In the genomic region with DNA sequence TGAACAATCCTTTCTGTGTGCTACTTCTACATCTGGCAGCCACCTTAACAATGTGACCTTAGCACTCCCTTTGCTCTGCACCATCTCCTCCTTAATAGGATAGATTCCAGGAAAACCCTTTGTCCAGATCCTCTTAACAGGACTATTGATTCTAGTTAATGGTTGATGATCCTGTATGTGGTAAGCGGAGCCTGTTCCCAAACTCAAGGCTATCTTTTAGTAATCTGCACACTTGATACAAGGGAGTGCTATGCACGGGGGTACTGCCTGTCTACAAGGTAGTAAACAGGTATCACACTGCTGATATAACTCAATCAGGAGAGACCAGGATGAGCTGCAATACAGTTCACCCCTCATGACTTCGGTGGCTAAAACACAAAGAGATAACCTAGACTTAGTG, we compare ENCODE assay signal across 27 mouse cellular contexts.
DNase-seq lines count a peak whose midpoint lies in the region; ATAC-seq and TF ChIP-seq lines count a peak whose summit lies in the region.
"Had no signal": no experiment of that assay in that cellular context is flagged by ENCODE, and none has a peak within 500 bp of the region (broad histone marks: within the 10 kb centered on the region; RNA-seq: fewer than 3 reads in every experiment).

No protein-coding gene starts in this region.

- no peaks in the 10 kb centered on the region for H3K36me3 ChIP-seq in kidney, adult 2 months (ENCODE audit: control insufficient read depth, insufficient read depth, low read length)
- H3K36me3 ChIP-seq in liver, embryonic 12.5 days: no peaks in the 10 kb centered on the region
- H3K36me3 ChIP-seq in liver, embryonic 14.5 days (replicated peaks; ENCODE audit: control insufficient read depth, insufficient read depth, low read depth): no peaks in the 10 kb centered on the region
- no peaks in the 10 kb centered on the region for H3K36me3 ChIP-seq in liver, embryonic 16.5 days (ENCODE audit: control insufficient read depth, insufficient read depth)
- H3K36me3 ChIP-seq: forebrain, embryonic 10.5 days; heart, embryonic 12.5 days; heart, embryonic 15.5 days had no signal

- no peak for TF ChIP-seq POLR2A in kidney, adult 2 months (IDR thresholded peaks at IDR 0.05; ENCODE audit: low read depth, low read length)

- peak; percentile 25 for DNase-seq in kidney, adult 2 months
- DNase-seq in kidney, postnatal 10 days: no peak
- DNase-seq in liver: no peak
- DNase-seq in liver, embryonic 14.5 days (ENCODE audit: low read depth in 3 of 3, low spot score in 3 of 3): no peak
- no peak for DNase-seq in neural tube, embryonic 10.5 days (ENCODE audit: extremely low spot score, low spot score)
- DNase-seq in embryo, embryonic 9.5 days (ENCODE audit: extremely low spot score): no peak
- DNase-seq: adrenal gland, adult 8-10 months; adrenal gland, postnatal 25 days; cerebellum, adult 11-12 months; cerebellum, adult 8-10 months; cerebellum, postnatal 10 days; cerebellum, postnatal 36 days; embryo, embryonic 11 days; gastrocnemius, postnatal 10 days; gastrocnemius, postnatal 36 days; heart, postnatal 10 days; heart, postnatal 36 days had no signal

- no peak overlapping the region for H3K4me2 ChIP-seq in liver, embryonic 12.5 days
- H3K4me2 ChIP-seq in liver, embryonic 14.5 days (ENCODE audit: low read depth): no peak overlapping the region
- H3K4me2 ChIP-seq in liver, embryonic 16.5 days (ENCODE audit: low read depth, low read length): no peak overlapping the region
- H3K4me2 ChIP-seq: forebrain, embryonic 13.5 days; heart, embryonic 12.5 days; heart, embryonic 15.5 days; hindbrain, embryonic 13.5 days had no signal

- H3K27ac ChIP-seq in kidney, adult 2 months (ENCODE audit: insufficient read depth, low read depth, low read length): no peak overlapping the region
- H3K27ac ChIP-seq in liver, embryonic 12.5 days: no peak overlapping the region
- no peak overlapping the region for H3K27ac ChIP-seq in liver, embryonic 14.5 days
- H3K27ac ChIP-seq in liver, embryonic 16.5 days (ENCODE audit: low read length): peak overlapping the region; percentile 43
- H3K27ac ChIP-seq: forebrain, embryonic 10.5 days; forebrain, embryonic 13.5 days; heart, embryonic 15.5 days; hindbrain, embryonic 10.5 days; hindbrain, embryonic 13.5 days had no signal

- no peak for TF ChIP-seq CTCF in kidney, adult 2 months (conservative IDR thresholded peaks at IDR 0.05; ENCODE audit: insufficient read depth, insufficient read length, low read depth, low read length)
- no peak for TF ChIP-seq CTCF in liver, embryonic 14.5 days (IDR thresholded peaks at IDR 0.05; ENCODE audit: low read depth)

- peaks cover 4% of the 10 kb centered on the region; the same call in 1 of the 2 replicates for H3K4me1 ChIP-seq in kidney, adult 2 months (ENCODE audit: control insufficient read depth, insufficient read depth, low read length)
- 0 out of 2 replicates have a peak, but pooled peaks cover 3% of the 10 kb centered on the region for H3K4me1 ChIP-seq in liver, embryonic 12.5 days
- peaks cover 0 to 23% of the 10 kb centered on the region in 2 experiments; a peak in 2 of 4 replicates for H3K4me1 ChIP-seq in liver, embryonic 14.5 days (replicated peaks; ENCODE audit: control insufficient read depth in 2 of 2, insufficient read depth in 2 of 2, low read length in 1 of 2)
- no peaks in the 10 kb centered on the region for H3K4me1 ChIP-seq in liver, embryonic 16.5 days (ENCODE audit: control insufficient read depth, low read depth, low read length)
- H3K4me1 ChIP-seq: forebrain, embryonic 10.5 days; forebrain, embryonic 13.5 days; heart, embryonic 12.5 days; heart, embryonic 15.5 days; hindbrain, embryonic 10.5 days had no signal

- WGBS in kidney, adult 2 months: 63% methylated on average over 3 of the region's 3 CpGs
- 47% methylated on average over 3 of the region's 3 CpGs for WGBS in liver, embryonic 12.5 days (ENCODE audit: insufficient replicate concordance)
- WGBS in liver, embryonic 14.5 days (ENCODE audit: insufficient replicate concordance): 40% methylated on average over 3 of the region's 3 CpGs
- 49% methylated on average over 3 of the region's 3 CpGs for WGBS in liver, embryonic 16.5 days (ENCODE audit: insufficient replicate concordance)

- H3K9me3 ChIP-seq in liver, embryonic 12.5 days (replicated peaks): no peaks in the 10 kb centered on the region
- no peaks in the 10 kb centered on the region for H3K9me3 ChIP-seq in liver, embryonic 14.5 days (ENCODE audit: control insufficient read depth, low read length)
- H3K9me3 ChIP-seq in liver, embryonic 16.5 days (replicated peaks; ENCODE audit: control insufficient read depth, low read length): no peaks in the 10 kb centered on the region
- H3K9me3 ChIP-seq: forebrain, embryonic 10.5 days; forebrain, embryonic 13.5 days; heart, embryonic 12.5 days; heart, embryonic 15.5 days; hindbrain, embryonic 10.5 days; hindbrain, embryonic 13.5 days had no signal

- H3K9ac ChIP-seq in liver, embryonic 12.5 days: no peak overlapping the region
- no peak overlapping the region for H3K9ac ChIP-seq in liver, embryonic 14.5 days (replicated peaks)
- no peak overlapping the region for H3K9ac ChIP-seq in liver, embryonic 16.5 days (ENCODE audit: low read depth, low read length)
- H3K9ac ChIP-seq: forebrain, embryonic 13.5 days; heart, embryonic 12.5 days; heart, embryonic 15.5 days; hindbrain, embryonic 13.5 days had no signal

- ATAC-seq in liver, embryonic 12.5 days: peak; percentile 34; the same call in 1 of the 2 replicates
- ATAC-seq in liver, embryonic 14.5 days (ENCODE audit: insufficient read depth): peak; percentile 24; the same call in 1 of the 2 replicates
- peak; percentile 70 for ATAC-seq in liver, embryonic 16.5 days (ENCODE audit: low read depth)
- ATAC-seq: activated CD4-positive, CD25-positive, alpha-beta regulatory T cell, adult 4 months; forebrain, embryonic 13.5 days; forebrain, embryonic 16.5 days had no signal

- TF ChIP-seq EP300 in liver, embryonic 14.5 days (IDR thresholded peaks at IDR 0.05; ENCODE audit: low read depth): no peak

- H3K4me3 ChIP-seq in kidney, adult 2 months (ENCODE audit: insufficient read depth, low read depth, low read length): no peak overlapping the region
- no peak overlapping the region for H3K4me3 ChIP-seq in liver, embryonic 12.5 days
- H3K4me3 ChIP-seq in liver, embryonic 14.5 days (ENCODE audit: insufficient read depth in 1 of 2, low read depth in 2 of 2, low read length in 2 of 2): no peak overlapping the region
- no peak overlapping the region for H3K4me3 ChIP-seq in liver, embryonic 16.5 days (ENCODE audit: low read depth, low read length)
- H3K4me3 ChIP-seq: forebrain, embryonic 10.5 days; forebrain, embryonic 13.5 days; heart, embryonic 12.5 days; heart, embryonic 15.5 days; hindbrain, embryonic 10.5 days; hindbrain, embryonic 13.5 days had no signal

- H3K27me3 ChIP-seq in kidney, adult 2 months (replicated peaks; ENCODE audit: control insufficient read depth, insufficient read depth, low read length): no peaks in the 10 kb centered on the region
- H3K27me3 ChIP-seq in liver, embryonic 12.5 days (replicated peaks): no peaks in the 10 kb centered on the region
- no peaks in the 10 kb centered on the region for H3K27me3 ChIP-seq in liver, embryonic 14.5 days (ENCODE audit: control insufficient read depth, insufficient read depth, low read length)
- H3K27me3 ChIP-seq in liver, embryonic 16.5 days (ENCODE audit: control insufficient read depth, insufficient read depth, low read depth, low read length): no peaks in the 10 kb centered on the region
- H3K27me3 ChIP-seq: forebrain, embryonic 13.5 days; heart, embryonic 15.5 days; hindbrain, embryonic 13.5 days had no signal
